Mouse (Mus musculus) liver, embryonic 14.5 days (tissue): ENCODE data around the gene Mast3. TPM values are rescaled to one million over a fixed set of nuclear protein-coding genes. Genes with fewer than 3 reads are reported as not detected.

Experiments
- ATAC-seq: fragments of 200-750 bp; cut with Nextera tagmentation; 2 replicates; pipeline ENCODE4 v1.8.0; 2017; ENCODE audit warnings: moderate number of reproducible peaks, mild to moderate bottlenecking, moderate library complexity; ENCODE audit not compliant: insufficient read depth
- DNase-seq, 3 experiments: peaks; one replicate each; pipeline ENCODE4 v3.0.0-alpha.2; 2012 to 2013; ENCODE audit warnings: low read depth in 3 of 3, low spot score in 3 of 3
- H3K27ac ChIP-seq: fragments of 300-500 bp; sonication (generic); 2 replicates; pipeline ENCODE4 v1.5.1; 2014; ENCODE audit warnings: moderate library complexity, mild to moderate bottlenecking, control low read depth, inconsistent platforms
- H3K27me3 ChIP-seq: fragments of 300-500 bp; sonication (generic); 2 replicates; pipeline ENCODE4 v1.6.1; 2014; ENCODE audit warnings: mild to moderate bottlenecking, low read length, moderate library complexity; ENCODE audit not compliant: control insufficient read depth, insufficient read depth
- H3K36me3 ChIP-seq: fragments of 300-500 bp; sonication (generic); replicated peaks from 2 replicates; pipeline ENCODE4 v1.6.1; 2014; ENCODE audit warnings: low read depth; ENCODE audit not compliant: control insufficient read depth, insufficient read depth
- H3K4me1 ChIP-seq, 2 experiments: fragments of 200-500 bp in 1 of 2; fragments of 300-500 bp in 1 of 2; sonication (generic) in 1 of 2; replicated peaks; 2 replicates each; pipeline ENCODE4 v1.6.1; 2012 to 2014; ENCODE audit warnings: antibody characterized with exemption in 1 of 2, inconsistent platforms in 1 of 2, low read length in 1 of 2; ENCODE audit not compliant: control insufficient read depth in 2 of 2, insufficient read depth in 2 of 2
- H3K4me2 ChIP-seq: fragments of 300-500 bp; sonication (generic); 2 replicates; pipeline ENCODE4 v1.6.1; 2014; ENCODE audit warnings: low read depth, mild to moderate bottlenecking, control low read depth, moderate library complexity
- H3K4me3 ChIP-seq, 2 experiments: fragments of 200-500 bp in 1 of 2; fragments of 300-500 bp in 1 of 2; sonication (generic) in 1 of 2; 2 replicates each; pipeline ENCODE4 v1.5.1; 2012 to 2014; ENCODE audit warnings: low read depth in 2 of 2, low read length in 2 of 2, mild to moderate bottlenecking in 2 of 2, control low read depth in 1 of 2, inconsistent platforms in 1 of 2, moderate library complexity in 1 of 2; ENCODE audit not compliant: insufficient read depth in 1 of 2
- H3K9ac ChIP-seq: fragments of 300-500 bp; sonication (generic); replicated peaks from 2 replicates; pipeline ENCODE4 v1.6.1; 2014; ENCODE audit warnings: mild to moderate bottlenecking, control low read depth, moderate library complexity
- H3K9me3 ChIP-seq: fragments of 300-500 bp; sonication (generic); 2 replicates; pipeline ENCODE4 v1.6.1; 2016; ENCODE audit warnings: low read length, mixed read lengths; ENCODE audit not compliant: control insufficient read depth
- CTCF ChIP-seq: IDR thresholded peaks from 2 replicates; pipeline ENCODE4 v1.5.1; 2016; ENCODE audit warnings: antibody characterized with exemption, low read depth, control low read depth
- EP300 ChIP-seq: IDR thresholded peaks from 2 replicates; pipeline ENCODE4 v1.6.1; 2016; ENCODE audit warnings: antibody characterized with exemption, low read depth
- WGBS: fragments of 180-500 bp; shearing (Covaris S2); extraction: QIAGEN DNeasy Blood & Tissue Kit; methylation state at CpG from one replicate; pipeline ENCODE4 v1.1.7; 2014; ENCODE audit not compliant: insufficient replicate concordance; 5-methylcytosine and 5-hydroxymethylcytosine counted together
- polyA plus RNA-seq, 2 experiments: library from polyadenylated mRNA; depleted of rRNA in 1 of 2; stranded (reverse) in 1 of 2; unstranded in 1 of 2; fragments of >200 nt; fragmentation: Nextera tagmentation in 1 of 2; extraction: Ambion mirVana in 1 of 2; gene quantifications; 2 replicates each; pipeline versions ENCODE4 v1.2.1 to v1.2.3; 2012 to 2014

The Mast3 gene
- polyA plus RNA-seq, 2 experiments: 5.4 to 11.1 TPM

DNA sequence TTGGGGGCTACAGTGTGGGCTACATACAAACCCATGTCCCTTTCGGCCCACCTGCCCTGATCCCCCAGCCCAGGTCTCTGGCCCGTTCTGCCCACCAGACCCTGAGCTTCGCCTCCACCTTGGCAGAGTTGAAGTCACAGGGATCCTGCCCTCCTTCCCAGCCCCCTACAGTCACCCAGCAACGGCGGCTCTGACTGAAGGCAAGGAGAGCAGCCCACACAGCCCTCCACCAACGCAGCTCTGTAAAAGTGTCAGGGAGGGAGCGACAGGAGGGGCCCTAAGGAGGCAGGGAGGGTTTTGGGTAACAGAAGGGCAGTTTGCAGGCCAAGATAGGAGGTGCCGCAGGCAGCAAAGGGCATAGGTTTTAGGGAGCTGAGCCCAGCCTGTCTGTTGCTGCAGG, 14.0 kb downstream of the Mast3 start:
- H3K36me3 ChIP-seq: peaks cover 3% of the 10 kb centered on the region
- H3K27me3 ChIP-seq: peaks cover 5% of the 10 kb centered on the region; the same call in 1 of the 2 replicates
- ATAC-seq (no peak), DNase-seq (no peak)
- H3K4me1 ChIP-seq: peaks cover 17 to 32% of the 10 kb centered on the region in 2 experiments
- H3K9ac ChIP-seq: peak overlapping the region; percentile 46
- peak overlapping the region; percentile 67 to 68 for H3K4me3 ChIP-seq
- 47% methylated on average over 8 of the region's 8 CpGs for WGBS
- no peaks in the 10 kb centered on the region for H3K9me3 ChIP-seq
- H3K27ac ChIP-seq: no peak overlapping the region
- TF ChIP-seq EP300 (no peak), CTCF (no peak)
- peak overlapping the region; percentile 74 for H3K4me2 ChIP-seq

DNA sequence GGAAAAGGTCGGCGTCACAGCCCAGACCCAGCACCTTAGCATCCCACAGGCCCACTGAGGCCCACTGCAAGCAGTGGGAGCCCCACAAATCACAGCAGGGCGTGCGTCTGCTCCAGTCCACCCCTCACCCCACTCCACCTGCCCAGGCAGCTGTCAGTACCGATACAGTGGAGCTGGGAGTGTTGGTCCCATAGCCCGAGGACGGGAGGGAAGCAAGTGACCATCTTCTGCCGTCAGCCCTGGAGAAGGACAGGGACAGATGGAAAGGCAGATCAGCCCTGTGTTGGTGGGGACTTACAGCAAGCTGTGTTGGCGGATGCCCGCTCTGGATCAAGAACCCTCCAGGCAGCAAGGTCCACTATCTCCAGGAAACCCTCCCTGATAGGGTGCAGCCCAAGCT, 15.8 kb downstream of the Mast3 start:
- peaks cover 17 to 33% of the 10 kb centered on the region in 2 experiments for H3K4me1 ChIP-seq

DNA sequence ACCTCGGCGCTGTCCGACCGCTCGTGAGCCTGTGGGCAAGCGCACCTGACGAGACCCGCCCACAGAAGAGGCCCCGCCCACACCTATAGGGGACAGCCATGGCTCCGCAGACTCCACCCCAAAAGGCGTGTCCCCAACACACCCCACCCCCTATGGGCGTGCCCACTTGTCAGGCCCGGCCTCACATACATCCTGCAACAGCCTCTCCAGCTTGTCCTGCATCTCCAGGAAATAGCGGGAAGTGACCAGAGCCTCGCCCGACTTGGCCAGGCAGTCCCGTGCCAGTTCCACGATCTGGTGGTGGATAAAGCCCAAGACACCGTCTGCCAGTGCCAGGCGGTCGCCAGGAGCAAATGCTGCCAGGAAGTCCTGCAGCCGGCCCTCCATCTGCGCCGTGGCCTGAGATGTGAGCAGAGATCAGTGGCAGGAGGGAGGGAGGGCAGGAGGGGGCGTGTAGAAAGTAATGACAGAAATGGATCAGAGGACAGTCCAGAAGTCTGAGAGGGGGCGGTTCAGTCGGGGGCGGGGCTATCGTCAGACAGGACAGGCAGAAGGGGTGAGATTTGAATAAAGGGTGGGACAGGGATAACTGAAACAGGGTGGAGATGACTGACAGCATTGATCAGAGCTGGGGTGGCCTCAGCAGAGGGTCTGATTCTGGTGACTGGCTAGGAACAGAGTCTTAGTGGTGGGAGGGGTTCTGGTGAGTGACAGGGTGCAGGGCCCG, 16.8 kb downstream of the Mast3 start:
- Histone ChIP-seq H3K9ac (no peak overlapping the region), H3K27ac (no peak overlapping the region), H3K4me2 (no peak overlapping the region), H3K4me3 (no peak overlapping the region), H3K27me3 (no peaks in the 10 kb centered on the region), H3K36me3 (peaks cover 10% of the 10 kb centered on the region), H3K9me3 (no peaks in the 10 kb centered on the region), H3K4me1 (peaks cover 17 to 30% of the 10 kb centered on the region in 2 experiments)
- TF ChIP-seq EP300 (no peak), CTCF (no peak)
- ATAC-seq (no peak), DNase-seq (no peak)
- 69% methylated on average over 30 of the region's 30 CpGs for WGBS

More for the DNA sequence above, 15.8 kb downstream of the Mast3 start:
- no peak for DNase-seq
- Histone ChIP-seq H3K4me2 (no peak overlapping the region), H3K27me3 (no peaks in the 10 kb centered on the region), H3K9ac (no peak overlapping the region), H3K9me3 (no peaks in the 10 kb centered on the region), H3K27ac (no peak overlapping the region), H3K4me3 (no peak overlapping the region), H3K36me3 (peaks cover 8% of the 10 kb centered on the region)
- WGBS: 80% methylated on average over 10 of the region's 10 CpGs
- no peak for ATAC-seq
- no peak for TF ChIP-seq CTCF
- no peak for TF ChIP-seq EP300

- no peak overlapping the region for H3K4me3 ChIP-seq
- DNase-seq (no peak), ATAC-seq (no peak)
- H3K9ac ChIP-seq: no peak overlapping the region
- no peak overlapping the region for H3K4me2 ChIP-seq
- peaks cover 15 to 23% of the 10 kb centered on the region in 2 experiments for H3K4me1 ChIP-seq
- TF ChIP-seq CTCF: no peak
- peaks cover 11% of the 10 kb centered on the region for H3K36me3 ChIP-seq
- H3K9me3 ChIP-seq: no peaks in the 10 kb centered on the region
- H3K27me3 ChIP-seq: no peaks in the 10 kb centered on the region
- no peak overlapping the region for H3K27ac ChIP-seq
- WGBS: 73% methylated on average over 3 of the region's 3 CpGs
Observed at GRCm38 (mm10) chr8:70787051-70787445, 17.8 kb downstream of the Mast3 start.

- H3K4me2 ChIP-seq: no peak overlapping the region
- TF ChIP-seq EP300: no peak
- no peak for TF ChIP-seq CTCF
- H3K36me3 ChIP-seq: peaks cover 11% of the 10 kb centered on the region
- H3K9me3 ChIP-seq: no peaks in the 10 kb centered on the region
- H3K27ac ChIP-seq: no peak overlapping the region
- H3K4me1 ChIP-seq: peaks cover 10 to 18% of the 10 kb centered on the region in 2 experiments
- no peak overlapping the region for H3K4me3 ChIP-seq
- H3K27me3 ChIP-seq: no peaks in the 10 kb centered on the region
- no peak overlapping the region for H3K9ac ChIP-seq
- 86% methylated on average over 25 of the region's 25 CpGs for WGBS
- ATAC-seq: no peak
- no peak for DNase-seq
Observed at GRCm38 (mm10) chr8:70786291-70787050, 18.4 kb downstream of the Mast3 start.
